Mouse (Mus musculus): ENCODE data around the gene Wfdc1. TPM values are rescaled to one million over a fixed set of nuclear protein-coding genes. Genes with fewer than 3 reads are reported as not detected.

Gene Wfdc1
- polyA plus RNA-seq, 1 experiment from 2014 or later, result 4.6 TPM

- no peak overlapping the region for H3K4me3 ChIP-seq (ENCODE audit: low read depth, low read length)
- H3K4me2 ChIP-seq (ENCODE audit: low read length), result no peak overlapping the region
- no peaks in the 10 kb centered on the region for H3K4me1 ChIP-seq (replicated peaks; ENCODE audit: control insufficient read depth, insufficient read depth, low read length)
- ATAC-seq (replicated peaks; ENCODE audit: low FRiP score, low TSS enrichment, low read depth) (no peak), DNase-seq (ENCODE audit: low spot score) (no peak)
- H3K36me3 ChIP-seq (ENCODE audit: control insufficient read depth, insufficient read depth, low read length), result no peaks in the 10 kb centered on the region
- no peaks in the 10 kb centered on the region for H3K27me3 ChIP-seq (replicated peaks; ENCODE audit: control insufficient read depth, insufficient read depth, low read length)
- WGBS, result 68% methylated on average over 14 of the region's 14 CpGs
- no peaks in the 10 kb centered on the region for H3K9me3 ChIP-seq (ENCODE audit: control insufficient read depth, low read length)
- H3K27ac ChIP-seq (ENCODE audit: low read depth), result no peak overlapping the region
- H3K9ac ChIP-seq (ENCODE audit: low read length), result no peak overlapping the region
Observed at GRCm38 (mm10) chr8:119679184-119679583, 13.0 kb downstream of the Wfdc1 start.

GRCm38 (mm10) chr8:119690602-119691001 lies 24.4 kb downstream of the Wfdc1 start:
- H3K27me3 ChIP-seq (replicated peaks; ENCODE audit: control insufficient read depth, insufficient read depth, low read length), result no peaks in the 10 kb centered on the region
- ATAC-seq (replicated peaks; ENCODE audit: low FRiP score, low TSS enrichment, low read depth) (no peak), DNase-seq (ENCODE audit: low spot score) (no peak)
- H3K9me3 ChIP-seq (ENCODE audit: control insufficient read depth, low read length), result no peaks in the 10 kb centered on the region
- no peak overlapping the region for H3K4me3 ChIP-seq (ENCODE audit: low read depth, low read length)
- no peaks in the 10 kb centered on the region for H3K4me1 ChIP-seq (replicated peaks; ENCODE audit: control insufficient read depth, insufficient read depth, low read length)
- WGBS, result 73% methylated on average over 6 of the region's 6 CpGs
- H3K36me3 ChIP-seq (ENCODE audit: control insufficient read depth, insufficient read depth, low read length), result no peaks in the 10 kb centered on the region
- no peak overlapping the region for H3K27ac ChIP-seq (ENCODE audit: low read depth)
- H3K9ac ChIP-seq (ENCODE audit: low read length), result no peak overlapping the region
- no peak overlapping the region for H3K4me2 ChIP-seq (ENCODE audit: low read length)

- Histone ChIP-seq H3K4me3 (ENCODE audit: low read depth, low read length) (no peak overlapping the region), H3K27me3 (replicated peaks; ENCODE audit: control insufficient read depth, insufficient read depth, low read length) (no peaks in the 10 kb centered on the region), H3K4me1 (replicated peaks; ENCODE audit: control insufficient read depth, insufficient read depth, low read length) (no peaks in the 10 kb centered on the region), H3K36me3 (ENCODE audit: control insufficient read depth, insufficient read depth, low read length) (no peaks in the 10 kb centered on the region), H3K9me3 (ENCODE audit: control insufficient read depth, low read length) (no peaks in the 10 kb centered on the region), H3K9ac (ENCODE audit: low read length) (no peak overlapping the region), H3K27ac (ENCODE audit: low read depth) (no peak overlapping the region), H3K4me2 (ENCODE audit: low read length) (no peak overlapping the region)
- no peak for ATAC-seq (replicated peaks; ENCODE audit: low FRiP score, low TSS enrichment, low read depth)
- 74% methylated on average over 4 of the region's 4 CpGs for WGBS
- no peak for DNase-seq (ENCODE audit: low spot score)
Observed at GRCm38 (mm10) chr8:119691989-119692388, 25.8 kb downstream of the Wfdc1 start.

- Histone ChIP-seq H3K36me3 (ENCODE audit: control insufficient read depth, insufficient read depth, low read length) (no peaks in the 10 kb centered on the region), H3K9me3 (ENCODE audit: control insufficient read depth, low read length) (no peaks in the 10 kb centered on the region), H3K4me1 (replicated peaks; ENCODE audit: control insufficient read depth, insufficient read depth, low read length) (peaks cover 6% of the 10 kb centered on the region; the same call in 1 of the 2 replicates), H3K9ac (ENCODE audit: low read length) (no peak overlapping the region), H3K27ac (ENCODE audit: low read depth) (no peak overlapping the region), H3K27me3 (replicated peaks; ENCODE audit: control insufficient read depth, insufficient read depth, low read length) (peaks cover 15% of the 10 kb centered on the region), H3K4me3 (ENCODE audit: low read depth, low read length) (no peak overlapping the region), H3K4me2 (ENCODE audit: low read length) (no peak overlapping the region)
- no peak for ATAC-seq (replicated peaks; ENCODE audit: low FRiP score, low TSS enrichment, low read depth)
- 65% methylated on average over 7 of the region's 7 CpGs for WGBS
- no peak for DNase-seq (ENCODE audit: low spot score)
Observed at GRCm38 (mm10) chr8:119694696-119695095, 28.5 kb downstream of the Wfdc1 start.

GRCm38 (mm10) chr8:119697163-119697562 lies 31.0 kb downstream of the Wfdc1 start:
- Histone ChIP-seq H3K27me3 (replicated peaks; ENCODE audit: control insufficient read depth, insufficient read depth, low read length) (peaks cover 35% of the 10 kb centered on the region), H3K9me3 (ENCODE audit: control insufficient read depth, low read length) (no peaks in the 10 kb centered on the region), H3K36me3 (ENCODE audit: control insufficient read depth, insufficient read depth, low read length) (no peaks in the 10 kb centered on the region), H3K27ac (ENCODE audit: low read depth) (no peak overlapping the region), H3K4me3 (ENCODE audit: low read depth, low read length) (no peak overlapping the region), H3K9ac (ENCODE audit: low read length) (no peak overlapping the region), H3K4me2 (ENCODE audit: low read length) (no peak overlapping the region), H3K4me1 (replicated peaks; ENCODE audit: control insufficient read depth, insufficient read depth, low read length) (peaks cover 6% of the 10 kb centered on the region; the same call in 1 of the 2 replicates)
- no peak for ATAC-seq (replicated peaks; ENCODE audit: low FRiP score, low TSS enrichment, low read depth)
- DNase-seq (ENCODE audit: low spot score), result no peak
- 80% methylated on average over 2 of the region's 2 CpGs for WGBS

DNA sequence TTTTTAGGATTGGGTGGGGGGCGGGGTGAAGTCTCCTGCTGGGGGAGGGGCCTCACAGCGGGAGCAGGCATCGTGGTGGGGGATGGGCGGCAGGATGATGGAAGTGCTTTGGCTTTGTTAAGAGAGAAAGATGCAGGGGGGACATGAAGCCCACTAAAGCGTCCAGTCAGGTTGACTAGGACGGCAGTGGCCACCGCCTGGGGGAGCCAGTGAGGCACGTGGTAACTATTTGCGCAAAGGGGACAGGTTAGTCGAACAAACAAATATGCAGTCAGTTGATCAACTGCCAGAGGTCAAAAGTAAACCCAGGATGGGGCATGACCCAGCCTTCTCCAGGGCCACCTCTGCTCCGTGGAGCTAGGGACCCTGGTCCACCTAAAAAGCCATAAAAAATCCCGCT lies 32.8 kb downstream of the Wfdc1 start:
- Histone ChIP-seq H3K27me3 (replicated peaks; ENCODE audit: control insufficient read depth, insufficient read depth, low read length) (peaks cover 35% of the 10 kb centered on the region), H3K27ac (ENCODE audit: low read depth) (no peak overlapping the region), H3K4me3 (ENCODE audit: low read depth, low read length) (peak overlapping the region; percentile 12; the same call in 1 of the 2 replicates), H3K36me3 (ENCODE audit: control insufficient read depth, insufficient read depth, low read length) (no peaks in the 10 kb centered on the region), H3K9me3 (ENCODE audit: control insufficient read depth, low read length) (no peaks in the 10 kb centered on the region), H3K4me2 (ENCODE audit: low read length) (peak overlapping the region; percentile 41), H3K9ac (ENCODE audit: low read length) (no peak overlapping the region), H3K4me1 (replicated peaks; ENCODE audit: control insufficient read depth, insufficient read depth, low read length) (peaks cover 6% of the 10 kb centered on the region; the same call in 1 of the 2 replicates)
- WGBS, result 3% methylated on average over 12 of the region's 12 CpGs
- DNase-seq (ENCODE audit: low spot score) (peak; percentile 80), ATAC-seq (replicated peaks; ENCODE audit: low FRiP score, low TSS enrichment, low read depth) (no peak)

GRCm38 (mm10) chr8:119699549-119700134 lies 33.5 kb downstream of the Wfdc1 start, which contains the start of gene Atp2c2:
Gene Atp2c2, plus strand, starts transcription at chr8:119700009.
- peak; percentile 74 for ATAC-seq (replicated peaks; ENCODE audit: low FRiP score, low TSS enrichment, low read depth)

GRCm38 (mm10) chr8:119702965-119703364 lies 36.8 kb downstream of the Wfdc1 start:
- Histone ChIP-seq H3K9me3 (ENCODE audit: control insufficient read depth, low read length) (no peaks in the 10 kb centered on the region), H3K9ac (ENCODE audit: low read length) (no peak overlapping the region), H3K27me3 (replicated peaks; ENCODE audit: control insufficient read depth, insufficient read depth, low read length) (peaks cover 35% of the 10 kb centered on the region), H3K4me1 (replicated peaks; ENCODE audit: control insufficient read depth, insufficient read depth, low read length) (0 out of 2 replicates have a peak, but pooled peaks cover 6% of the 10 kb centered on the region), H3K4me2 (ENCODE audit: low read length) (no peak overlapping the region), H3K4me3 (ENCODE audit: low read depth, low read length) (no peak overlapping the region), H3K27ac (ENCODE audit: low read depth) (no peak overlapping the region), H3K36me3 (ENCODE audit: control insufficient read depth, insufficient read depth, low read length) (no peaks in the 10 kb centered on the region)
- 46% methylated on average over 7 of the region's 7 CpGs for WGBS
- no peak for ATAC-seq (replicated peaks; ENCODE audit: low FRiP score, low TSS enrichment, low read depth)
- DNase-seq (ENCODE audit: low spot score), result no peak

More at GRCm38 (mm10) chr8:119699549-119700134, 33.5 kb downstream of the Wfdc1 start, which contains the start of gene Atp2c2:
- 3% methylated on average over 26 of the region's 26 CpGs for WGBS
- Histone ChIP-seq H3K36me3 (ENCODE audit: control insufficient read depth, insufficient read depth, low read length) (no peaks in the 10 kb centered on the region), H3K4me1 (replicated peaks; ENCODE audit: control insufficient read depth, insufficient read depth, low read length) (peaks cover 6% of the 10 kb centered on the region; the same call in 1 of the 2 replicates), H3K4me2 (ENCODE audit: low read length) (peak within 1 kb of the TSS; percentile 41), H3K27ac (ENCODE audit: low read depth) (no peak within 1 kb of the TSS), H3K9ac (ENCODE audit: low read length) (no peak within 1 kb of the TSS), H3K9me3 (ENCODE audit: control insufficient read depth, low read length) (no peaks in the 10 kb centered on the region), H3K27me3 (replicated peaks; ENCODE audit: control insufficient read depth, insufficient read depth, low read length) (peaks cover 35% of the 10 kb centered on the region), H3K4me3 (ENCODE audit: low read depth, low read length) (peak within 1 kb of the TSS; percentile 12)
- DNase-seq (ENCODE audit: low spot score), result peak; percentile 76

- H3K9me3 ChIP-seq (ENCODE audit: control insufficient read depth, low read length), result no peaks in the 10 kb centered on the region
- no peak overlapping the region for H3K4me3 ChIP-seq (ENCODE audit: low read depth, low read length)
- H3K27ac ChIP-seq (ENCODE audit: low read depth), result no peak overlapping the region
- no peak for ATAC-seq (replicated peaks; ENCODE audit: low FRiP score, low TSS enrichment, low read depth)
- 85% methylated on average over 9 of the region's 9 CpGs for WGBS
- no peaks in the 10 kb centered on the region for H3K27me3 ChIP-seq (replicated peaks; ENCODE audit: control insufficient read depth, insufficient read depth, low read length)
- no peak overlapping the region for H3K4me2 ChIP-seq (ENCODE audit: low read length)
- no peak for DNase-seq (ENCODE audit: low spot score)
- peaks cover 4% of the 10 kb centered on the region; the same call in 1 of the 2 replicates for H3K4me1 ChIP-seq (replicated peaks; ENCODE audit: control insufficient read depth, insufficient read depth, low read length)
- no peak overlapping the region for H3K9ac ChIP-seq (ENCODE audit: low read length)
- no peaks in the 10 kb centered on the region for H3K36me3 ChIP-seq (ENCODE audit: control insufficient read depth, insufficient read depth, low read length)
Observed at GRCm38 (mm10) chr8:119707146-119707545, 41.0 kb downstream of the Wfdc1 start.

Measured in intestine, embryonic 14.5 days (tissue).